Mouse (Mus musculus) limb, embryonic 14.5 days (tissue): ENCODE measurements around the gene C530025M09Rik. TPM values are rescaled to one million over a fixed set of nuclear protein-coding genes. Genes with fewer than 3 reads are reported as not detected.

Experiments
- ATAC-seq: fragments of 200-750 bp; cut with Nextera tagmentation; 2 replicates; pipeline ENCODE4 v1.8.0; 2017; ENCODE audit warnings: low read depth, moderate number of reproducible peaks, moderate TSS enrichment; ENCODE audit not compliant: low FRiP score
- DNase-seq: peaks from one replicate; pipeline ENCODE4 v3.0.0-alpha.2; 2015; ENCODE audit warnings: low spot score
- H3K27ac ChIP-seq: fragments of 300-500 bp; sonication (generic); replicated peaks from 2 replicates; pipeline ENCODE4 v1.5.1; 2014; ENCODE audit warnings: low read depth, mild to moderate bottlenecking, low read length, moderate library complexity, mixed read lengths
- H3K27me3 ChIP-seq: fragments of 300-500 bp; sonication (generic); 2 replicates; pipeline ENCODE4 v1.6.1; 2014; ENCODE audit warnings: low read length, mixed read lengths; ENCODE audit not compliant: control insufficient read depth, insufficient read depth
- H3K36me3 ChIP-seq: fragments of 300-500 bp; sonication (generic); 2 replicates; pipeline ENCODE4 v1.6.1; 2014; ENCODE audit warnings: mild to moderate bottlenecking, low read length, moderate library complexity, mixed read lengths; ENCODE audit not compliant: control insufficient read depth, insufficient read depth
- H3K4me1 ChIP-seq: fragments of 300-500 bp; sonication (generic); 2 replicates; pipeline ENCODE4 v1.6.1; 2014; ENCODE audit warnings: antibody characterized with exemption, low read length, mixed read lengths; ENCODE audit not compliant: control insufficient read depth, insufficient read depth
- H3K4me2 ChIP-seq: fragments of 300-500 bp; sonication (generic); replicated peaks from 2 replicates; pipeline ENCODE4 v1.6.1; 2014; ENCODE audit warnings: low read depth, mild to moderate bottlenecking, low read length, moderate library complexity; ENCODE audit not compliant: severe bottlenecking
- H3K4me3 ChIP-seq: fragments of 300-500 bp; sonication (generic); replicated peaks from 2 replicates; pipeline ENCODE4 v1.5.1; 2014; ENCODE audit warnings: low read length
- H3K9ac ChIP-seq: fragments of 300-500 bp; sonication (generic); 2 replicates; pipeline ENCODE4 v1.6.1; 2014; ENCODE audit warnings: mild to moderate bottlenecking, low read depth, low read length, moderate library complexity; ENCODE audit not compliant: severe bottlenecking
- H3K9me3 ChIP-seq: fragments of 300-500 bp; sonication (generic); 2 replicates; pipeline ENCODE4 v1.6.1; 2016; ENCODE audit warnings: low read length; ENCODE audit not compliant: control insufficient read depth
- POLR2A ChIP-seq: fragments of 200-500 bp; IDR thresholded peaks from 2 replicates; pipeline ENCODE4 v1.8.0; 2012; ENCODE audit warnings: inconsistent platforms, mild to moderate bottlenecking, moderate library complexity, borderline replicate concordance; ENCODE audit not compliant: insufficient read depth, insufficient read length; ENCODE audit errors: extremely low read depth
- WGBS: fragments of 180-500 bp; shearing (Covaris S2); extraction: QIAGEN DNeasy Blood & Tissue Kit; methylation state at CpG from one replicate; pipeline ENCODE4 v1.1.7; 2014; 5-methylcytosine and 5-hydroxymethylcytosine counted together
- polyA plus RNA-seq, 2 experiments: library from polyadenylated mRNA; depleted of rRNA in 1 of 2; stranded (reverse) in 1 of 2; unstranded in 1 of 2; fragments of >200 nt; fragmentation: Nextera tagmentation in 1 of 2; extraction: Ambion mirVana in 1 of 2; gene quantifications; 2 replicates each; pipeline versions ENCODE4 v1.2.1 to v1.2.3; 2012 to 2014

C530025M09Rik gene
- polyA plus RNA-seq, 2 experiments: not detected

- H3K9ac ChIP-seq: peak within 1 kb of the TSS; percentile 59
- no peaks in the 10 kb centered on the region for H3K36me3 ChIP-seq
- peak within 1 kb of the TSS; percentile 98 for H3K4me2 ChIP-seq
- TF ChIP-seq POLR2A: no peak
- 75% methylated on average over 2 of the region's 2 CpGs for WGBS
- DNase-seq (no peak), ATAC-seq (no peak)
- H3K4me1 ChIP-seq: peaks cover 14% of the 10 kb centered on the region; the same call in 1 of the 2 replicates
- peak within 1 kb of the TSS; percentile 61 for H3K4me3 ChIP-seq
- peaks cover 32% of the 10 kb centered on the region; the same call in 1 of the 2 replicates for H3K27me3 ChIP-seq
- H3K27ac ChIP-seq: no peak within 1 kb of the TSS
- H3K9me3 ChIP-seq: no peaks in the 10 kb centered on the region
Measured at GRCm38 (mm10) chr2:149828911-149829310, 2.1 kb downstream of the C530025M09Rik start, which contains the start of gene Syndig1. Gene Syndig1, plus strand, starts transcription at chr2:149829211.

GRCm38 (mm10) chr2:149820201-149820600 lies 10.8 kb downstream of the C530025M09Rik start:
- H3K4me2 ChIP-seq: no peak overlapping the region
- no peak for ATAC-seq

GRCm38 (mm10) chr2:149819751-149820150 lies 11.3 kb downstream of the C530025M09Rik start:
- no peaks in the 10 kb centered on the region for H3K36me3 ChIP-seq
- no peak for TF ChIP-seq POLR2A
- H3K27ac ChIP-seq: no peak overlapping the region
- H3K4me3 ChIP-seq: no peak overlapping the region
- DNase-seq: no peak
- no peaks in the 10 kb centered on the region for H3K27me3 ChIP-seq
- no peaks in the 10 kb centered on the region for H3K9me3 ChIP-seq
- H3K9ac ChIP-seq: no peak overlapping the region
- ATAC-seq: no peak
- H3K4me2 ChIP-seq: no peak overlapping the region
- no peaks in the 10 kb centered on the region for H3K4me1 ChIP-seq
- WGBS: 82% methylated on average over 3 of the region's 3 CpGs

More at GRCm38 (mm10) chr2:149820201-149820600, 10.8 kb downstream of the C530025M09Rik start:
- no peak for TF ChIP-seq POLR2A
- Histone ChIP-seq H3K9ac (no peak overlapping the region), H3K4me3 (no peak overlapping the region), H3K9me3 (no peaks in the 10 kb centered on the region), H3K4me1 (no peaks in the 10 kb centered on the region), H3K27ac (no peak overlapping the region), H3K27me3 (no peaks in the 10 kb centered on the region), H3K36me3 (no peaks in the 10 kb centered on the region)
- 41% methylated on average over 2 of the region's 2 CpGs for WGBS
- no peak for DNase-seq

GRCm38 (mm10) chr2:149818395-149818794 lies 12.6 kb downstream of the C530025M09Rik start:
- TF ChIP-seq POLR2A: no peak
- DNase-seq: no peak
- Histone ChIP-seq H3K4me3 (no peak overlapping the region), H3K27me3 (no peaks in the 10 kb centered on the region), H3K9ac (no peak overlapping the region), H3K36me3 (no peaks in the 10 kb centered on the region), H3K27ac (no peak overlapping the region), H3K9me3 (no peaks in the 10 kb centered on the region), H3K4me1 (no peaks in the 10 kb centered on the region), H3K4me2 (no peak overlapping the region)
- WGBS: 61% methylated on average over 3 of the region's 3 CpGs
- ATAC-seq: no peak

GRCm38 (mm10) chr2:149812899-149813298 lies 18.1 kb downstream of the C530025M09Rik start:
- WGBS: 57% methylated on average over 2 of the region's 2 CpGs
- H3K36me3 ChIP-seq: no peaks in the 10 kb centered on the region
- DNase-seq (no peak), ATAC-seq (no peak)
- H3K4me3 ChIP-seq: no peak overlapping the region
- no peaks in the 10 kb centered on the region for H3K27me3 ChIP-seq
- no peaks in the 10 kb centered on the region for H3K4me1 ChIP-seq
- no peak overlapping the region for H3K27ac ChIP-seq
- no peak for TF ChIP-seq POLR2A
- no peak overlapping the region for H3K4me2 ChIP-seq
- no peaks in the 10 kb centered on the region for H3K9me3 ChIP-seq
- H3K9ac ChIP-seq: no peak overlapping the region

- no peak overlapping the region for H3K4me2 ChIP-seq
- H3K27me3 ChIP-seq: no peaks in the 10 kb centered on the region
- 86% methylated on average over 2 of the region's 2 CpGs for WGBS
- TF ChIP-seq POLR2A: no peak
- H3K4me1 ChIP-seq: no peaks in the 10 kb centered on the region
- H3K9me3 ChIP-seq: no peaks in the 10 kb centered on the region
- DNase-seq (no peak), ATAC-seq (no peak)
- no peaks in the 10 kb centered on the region for H3K36me3 ChIP-seq
- no peak overlapping the region for H3K27ac ChIP-seq
- H3K4me3 ChIP-seq: no peak overlapping the region
- no peak overlapping the region for H3K9ac ChIP-seq
Measured at GRCm38 (mm10) chr2:149805256-149805655, 25.8 kb downstream of the C530025M09Rik start.
